8 mouse cellular contexts compared by ENCODE assay signal in the genomic region with DNA sequence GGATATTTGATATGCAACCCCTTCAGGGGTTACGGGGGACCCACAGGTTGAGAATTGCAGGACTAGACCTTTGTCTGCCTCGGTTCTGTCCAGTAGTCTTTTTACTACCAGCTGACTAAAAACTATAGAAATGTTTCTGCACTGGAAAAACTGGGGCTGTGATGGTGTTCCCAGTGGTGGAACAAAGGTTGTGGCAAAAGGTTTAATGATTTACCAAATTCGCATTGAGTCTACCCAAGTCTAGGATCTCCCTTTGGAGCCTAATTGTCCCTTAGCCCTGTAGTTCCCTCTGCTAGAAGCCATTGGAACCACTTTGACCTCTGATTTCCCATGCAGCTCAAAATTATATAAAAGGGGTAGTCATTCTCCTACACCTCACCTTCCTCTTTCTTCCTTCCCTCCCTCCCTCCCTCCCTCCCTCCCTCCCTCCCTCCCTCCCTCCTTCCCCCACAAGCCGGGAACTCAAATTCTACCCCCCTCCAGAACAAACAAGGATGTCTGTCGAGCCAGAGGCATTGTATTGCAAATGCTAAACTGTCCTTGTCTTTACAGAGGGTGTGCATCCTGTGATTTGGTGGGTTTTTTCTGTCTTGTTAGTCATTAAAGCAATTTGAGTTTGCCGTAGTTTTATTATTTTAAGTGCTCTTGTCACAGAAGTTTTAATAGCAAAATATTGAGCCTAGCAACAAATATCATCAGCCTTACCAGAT. TPM values are rescaled to one million over a fixed set of nuclear protein-coding genes. Genes with fewer than 3 reads are reported as not detected.
DNase-seq lines count a peak whose midpoint lies in the region; ATAC-seq and TF ChIP-seq lines count a peak whose summit lies in the region.

No protein-coding gene starts in this region.

- no peaks in the 10 kb centered on the region for H3K9me3 ChIP-seq in forebrain, embryonic 11.5 days (ENCODE audit: control insufficient read depth, low read length)
- H3K9me3 ChIP-seq in limb, embryonic 10.5 days (replicated peaks): no peaks in the 10 kb centered on the region

- TF ChIP-seq POLR2A in liver, adult 2 months (IDR thresholded peaks at IDR 0.05; ENCODE audit: extremely low read depth, insufficient read depth, low read length): no peak

- peaks cover 9% of the 10 kb centered on the region for H3K4me1 ChIP-seq in liver, adult 2 months (ENCODE audit: control insufficient read depth, insufficient read depth, low read length)
- peaks cover 2% of the 10 kb centered on the region; the same call in 1 of the 2 replicates for H3K4me1 ChIP-seq in forebrain, embryonic 11.5 days (replicated peaks; ENCODE audit: control insufficient read depth, insufficient read depth, low read length)
- peaks cover 18% of the 10 kb centered on the region for H3K4me1 ChIP-seq in limb, embryonic 10.5 days

- H3K36me3 ChIP-seq in liver, adult 2 months (ENCODE audit: control insufficient read depth, insufficient read depth, low read length): peaks cover 20% of the 10 kb centered on the region
- H3K36me3 ChIP-seq in forebrain, embryonic 11.5 days (ENCODE audit: control insufficient read depth, insufficient read depth, low read length): no peaks in the 10 kb centered on the region
- peaks cover 18% of the 10 kb centered on the region for H3K36me3 ChIP-seq in limb, embryonic 10.5 days

- 5% methylated on average over 5 of the region's 6 CpGs for WGBS in liver, adult 2 months
- 26% methylated on average over 5 of the region's 6 CpGs for WGBS in forebrain, embryonic 11.5 days
- WGBS in limb, embryonic 10.5 days: 28% methylated on average over 5 of the region's 6 CpGs

- H3K9ac ChIP-seq in liver, adult 2 months (ENCODE audit: low read depth, low read length): peak overlapping the region; percentile 72
- H3K9ac ChIP-seq in forebrain, embryonic 11.5 days (ENCODE audit: low read length): peak overlapping the region; percentile 27; the same call in 1 of the 2 replicates

- H3K4me3 ChIP-seq in liver, adult 2 months (ENCODE audit: insufficient read depth, low read depth, low read length): peak overlapping the region; percentile 99
- H3K4me3 ChIP-seq in forebrain, embryonic 11.5 days (ENCODE audit: low read depth, low read length): peak overlapping the region; percentile 85
- peak overlapping the region; percentile 91 for H3K4me3 ChIP-seq in limb, embryonic 10.5 days

- H3K27ac ChIP-seq in liver, adult 2 months (replicated peaks; ENCODE audit: insufficient read depth, low read depth, low read length): peak overlapping the region; percentile 80
- H3K27ac ChIP-seq in forebrain, embryonic 11.5 days (ENCODE audit: low read depth, low read length): no peak overlapping the region
- no peak overlapping the region for H3K27ac ChIP-seq in limb, embryonic 10.5 days

- DNase-seq in liver, adult 2 months (ENCODE audit: extremely low read depth, low read depth, low spot score): peak; percentile 93
- DNase-seq in liver: no peak
- DNase-seq in forebrain, embryonic 11.5 days (ENCODE audit: low spot score): no peak
- DNase-seq in limb, embryonic 10.5 days (ENCODE audit: low spot score): no peak
- DNase-seq in retina, postnatal 1 day: peak; percentile 14
- no peak for DNase-seq in spleen, adult 12 weeks (ENCODE audit: low spot score)
- DNase-seq in ovary, postnatal 14 days (ENCODE audit: low spot score): no peak
- no peak for DNase-seq in thymus, adult 18-20 months

- peak overlapping the region; percentile 90 for H3K4me2 ChIP-seq in forebrain, embryonic 11.5 days (ENCODE audit: low read depth, low read length, severe bottlenecking)

- no peak for TF ChIP-seq CTCF in liver, adult 2 months (IDR thresholded peaks at IDR 0.05; ENCODE audit: low read depth, low read length)

- no peak for ATAC-seq in forebrain, embryonic 11.5 days (replicated peaks; ENCODE audit: low FRiP score)

- H3K79me2 ChIP-seq in liver, adult 2 months (ENCODE audit: control insufficient read depth, insufficient read depth, low read length): peaks cover 21% of the 10 kb centered on the region

- H3K27me3 ChIP-seq in liver, adult 2 months (ENCODE audit: control insufficient read depth, insufficient read depth, low read length): no peaks in the 10 kb centered on the region
- no peaks in the 10 kb centered on the region for H3K27me3 ChIP-seq in forebrain, embryonic 11.5 days (ENCODE audit: control insufficient read depth, insufficient read depth, low read length)
- no peaks in the 10 kb centered on the region for H3K27me3 ChIP-seq in limb, embryonic 10.5 days (ENCODE audit: low read depth, poor library complexity, severe bottlenecking)

RNA-seq across cellular contexts. Expression of a gene that starts 2.0 kb away (rescaled TPM):
- total RNA-seq in liver, adult 2 months (2014; rRNA removed): 691 and 755 TPM in 2 replicates
- 633 and 710 TPM in 2 replicates for polyA plus RNA-seq in liver, adult 2 months (2012; rRNA removed)
- 89.4 TPM in 2 replicates for polyA plus RNA-seq in forebrain, embryonic 11.5 days (2014; fragmentation: Nextera tagmentation; extraction: Ambion mirVana)
- 67.6 and 74.6 TPM in 2 replicates for polyA plus RNA-seq in limb, embryonic 10.5 days (2016; fragmentation: Nextera tagmentation; extraction: Ambion mirVana)

RNA-seq across cellular contexts. Expression of a gene that starts 2.2 kb away (rescaled TPM):
- total RNA-seq in liver, adult 2 months (2014; rRNA removed): 25.4 and 36.4 TPM in 2 replicates
- polyA plus RNA-seq in liver, adult 2 months (2012; rRNA removed): 9.2 and 12.2 TPM in 2 replicates
- polyA plus RNA-seq in forebrain, embryonic 11.5 days (2014; fragmentation: Nextera tagmentation; extraction: Ambion mirVana): 9.0 and 10.3 TPM in 2 replicates
- polyA plus RNA-seq in limb, embryonic 10.5 days (2016; fragmentation: Nextera tagmentation; extraction: Ambion mirVana): 9.6 and 10.0 TPM in 2 replicates

RNA-seq across cellular contexts. Expression of a gene that starts 42.7 kb away (rescaled TPM):
- 56.3 and 66.7 TPM in 2 replicates for total RNA-seq in liver, adult 2 months (2014; rRNA removed)
- polyA plus RNA-seq in liver, adult 2 months (2012; rRNA removed): 74.3 and 146 TPM in 2 replicates
- not detected in 2 replicates for polyA plus RNA-seq in forebrain, embryonic 11.5 days (2014; fragmentation: Nextera tagmentation; extraction: Ambion mirVana)
- polyA plus RNA-seq in limb, embryonic 10.5 days (2016; fragmentation: Nextera tagmentation; extraction: Ambion mirVana): not detected in 2 replicates

Comparison
In these comparisons a context has a peak if more than half of its experiments do, and no peak if none do; other contexts are left out.
1. DNase-seq: peak in liver, adult 2 months (single experiment) and retina, postnatal 1 day (single experiment); none in liver (single experiment), forebrain, embryonic 11.5 days (single experiment), limb, embryonic 10.5 days (single experiment), spleen, adult 12 weeks (single experiment), ovary, postnatal 14 days (single experiment) and thymus, adult 18-20 months (0 of 2).
2. RNA of a gene that starts 42.7 kb away (polyA plus RNA-seq): 74.3 to 146 TPM in liver, adult 2 months; not detected in forebrain, embryonic 11.5 days and not detected in limb, embryonic 10.5 days; every median in the first group is over 10 times any median in the second.
3. Peak in every context shown above with its lines, with median percentiles within 50 percentile points of each other: H3K4me3 ChIP-seq.